Mouse (Mus musculus): ENCODE data around the gene Tenm1. TPM values are rescaled to one million over a fixed set of nuclear protein-coding genes. Genes with fewer than 3 reads are reported as not detected.

Tenm1 gene
- polyA plus RNA-seq (2017; shearing (Covaris generic)) = 0.02 TPM

DNA sequence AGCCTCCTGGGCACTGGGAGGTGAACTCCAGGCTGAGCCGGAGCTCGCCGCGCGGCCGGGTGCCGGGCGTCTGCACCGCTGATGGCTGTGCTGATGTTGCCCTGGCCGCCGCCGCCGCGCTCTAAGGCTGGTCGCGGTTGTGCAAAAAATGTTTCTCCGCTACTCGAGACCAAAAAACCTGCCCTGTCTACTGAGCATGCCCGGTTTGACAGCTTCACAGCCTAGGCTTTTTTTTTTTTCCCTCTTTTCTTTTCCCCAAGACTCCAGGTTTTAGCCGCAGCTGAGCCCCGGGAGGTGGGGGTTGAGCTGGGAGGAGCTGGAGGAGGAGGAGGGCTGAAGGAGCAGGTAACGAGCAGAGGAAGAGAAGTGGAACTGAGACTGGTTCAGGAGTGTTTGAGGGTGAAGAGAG lies at the start of gene Tenm1:
Gene Tenm1 (minus strand): TSS at position 272 of the 409 bp plus-strand sequence.

DNA sequence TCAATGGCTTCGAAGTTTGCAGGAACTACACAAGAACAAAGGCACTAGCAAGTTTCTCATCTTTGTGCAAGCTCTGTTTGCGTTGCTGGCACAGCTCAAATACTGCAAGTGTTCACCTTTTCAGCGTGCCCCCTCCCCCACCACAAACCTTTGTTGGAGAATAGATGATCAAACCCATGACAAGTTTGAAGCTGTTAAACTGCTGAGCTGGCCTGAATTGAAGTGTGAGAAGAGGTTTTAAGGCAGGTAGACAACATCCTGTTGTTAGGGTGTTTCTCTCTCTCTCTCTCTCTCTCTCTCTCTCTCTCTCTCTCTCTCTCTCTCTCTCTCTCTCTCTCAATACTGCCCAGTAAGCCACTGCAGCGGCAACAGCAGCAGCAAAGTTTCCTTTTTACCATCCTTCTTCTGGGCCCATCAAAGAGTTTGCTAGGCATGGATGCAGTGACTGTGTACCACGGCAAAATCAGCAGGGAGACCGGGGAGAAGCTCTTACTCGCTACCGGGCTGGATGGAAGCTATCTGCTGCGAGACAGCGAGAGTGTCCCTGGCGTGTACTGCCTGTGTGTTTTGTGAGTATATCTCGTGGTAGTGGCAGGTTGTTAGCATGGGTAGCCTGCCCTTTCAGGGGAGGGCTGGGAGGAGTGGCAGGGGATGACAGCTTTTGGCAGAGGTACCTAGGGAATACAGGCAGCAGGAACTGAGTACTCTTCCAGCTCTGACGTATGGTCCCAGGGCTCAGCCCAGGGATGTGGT lies 926.5 kb downstream of the Tenm1 start, which contains the start of gene Sh2d1a:
Gene Sh2d1a (plus strand): TSS at position 163 of the 753 bp plus-strand sequence.

DNA sequence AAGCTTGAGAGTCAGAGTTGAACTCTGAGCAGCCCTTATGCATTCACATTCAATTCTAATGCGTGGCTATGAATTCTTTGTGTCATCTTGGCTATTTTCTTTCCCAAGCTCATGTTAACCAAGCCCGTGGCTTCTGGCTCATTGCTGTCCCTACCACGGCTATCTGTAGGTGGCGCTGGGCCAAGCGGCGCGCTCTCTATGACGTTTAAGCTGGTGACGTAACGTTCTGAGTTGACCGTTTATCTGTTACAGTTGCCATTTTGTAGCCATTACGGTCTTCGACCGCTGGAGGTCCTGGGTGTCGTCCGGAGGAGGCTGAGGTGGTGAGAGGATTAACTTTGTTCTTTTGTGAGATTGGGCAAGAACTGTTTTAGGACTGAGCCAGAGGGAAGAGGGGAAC lies 939.5 kb downstream of the Tenm1 start, which contains the start of gene Tex13c2:
Gene Tex13c2 (plus strand): TSS at position 246 of the 400 bp plus-strand sequence.

Other genes with a start within 250 kb of the Tenm1 start
- gene Tex13c1, start 162.0 kb upstream of the Tenm1 start, polyA plus RNA-seq (2017; shearing (Covaris generic)) = not detected